Mouse (Mus musculus): ENCODE data around the gene 1110051M20Rik. TPM values are rescaled to one million over a fixed set of nuclear protein-coding genes. Genes with fewer than 3 reads are reported as not detected.
A peak's percentile ranks its signal among the peaks of the same experiment; 100 is the strongest.

Gene 1110051M20Rik
- polyA plus RNA-seq, 1 experiment = 106 TPM

DNA sequence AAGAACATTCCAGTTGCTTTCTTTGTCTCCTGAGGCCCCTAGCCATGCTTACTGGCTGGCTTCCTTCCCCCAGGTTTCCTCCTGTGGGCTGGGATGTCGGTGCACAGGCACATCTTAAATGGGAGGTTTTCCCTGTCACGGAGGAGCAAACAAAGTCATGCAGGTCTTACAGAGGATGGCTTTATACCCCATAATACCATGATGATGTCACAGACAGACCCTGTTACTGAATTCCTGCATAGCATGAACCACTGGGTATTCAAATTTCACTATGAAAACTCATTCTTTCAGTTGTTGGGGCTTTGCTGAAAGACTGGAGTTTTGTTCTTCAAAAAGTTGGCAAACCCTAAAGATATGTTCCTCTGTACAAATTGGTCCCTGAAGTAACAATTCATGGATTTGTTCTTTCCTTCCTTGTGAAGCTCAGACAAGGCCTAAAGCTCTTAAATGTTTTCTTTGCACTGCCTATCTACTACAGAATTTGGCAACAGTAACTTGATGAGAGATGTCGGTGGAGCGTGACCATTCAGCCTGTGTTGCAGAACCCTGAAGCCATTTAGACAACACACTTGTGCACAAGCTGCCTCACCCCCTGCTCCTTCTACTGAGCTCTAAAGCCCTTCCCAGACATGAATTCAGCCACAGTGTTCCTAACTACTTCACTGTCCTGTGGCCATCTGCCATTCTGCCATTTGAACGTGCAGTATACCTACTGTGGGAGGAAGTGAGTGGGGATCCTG is 57.8 kb downstream of the 1110051M20Rik start:
- DNase-seq = peak in 1 of 2 experiments; percentile 16
- Histone ChIP-seq H3K4me3 (replicated peaks; ENCODE audit: insufficient read depth, low read depth, low read length) (no peak overlapping the region), H3K27me3 (ENCODE audit: control insufficient read depth, insufficient read depth, low read length) (no peaks in the 10 kb centered on the region), H3K4me1 (ENCODE audit: control insufficient read depth, insufficient read depth, low read length) (peaks cover 8% of the 10 kb centered on the region; the same call in 1 of the 2 replicates), H3K27ac (ENCODE audit: insufficient read depth, low read length) (no peak overlapping the region)
- 44% methylated on average over 5 of the region's 5 CpGs for WGBS
- no peak for TF ChIP-seq CTCF (IDR thresholded peaks at IDR 0.05; ENCODE audit: borderline replicate concordance, insufficient read depth, low read depth, low read length)
- no peak for TF ChIP-seq POLR2A (IDR thresholded peaks at IDR 0.05; ENCODE audit: borderline replicate concordance, insufficient read depth, low read length)

DNA sequence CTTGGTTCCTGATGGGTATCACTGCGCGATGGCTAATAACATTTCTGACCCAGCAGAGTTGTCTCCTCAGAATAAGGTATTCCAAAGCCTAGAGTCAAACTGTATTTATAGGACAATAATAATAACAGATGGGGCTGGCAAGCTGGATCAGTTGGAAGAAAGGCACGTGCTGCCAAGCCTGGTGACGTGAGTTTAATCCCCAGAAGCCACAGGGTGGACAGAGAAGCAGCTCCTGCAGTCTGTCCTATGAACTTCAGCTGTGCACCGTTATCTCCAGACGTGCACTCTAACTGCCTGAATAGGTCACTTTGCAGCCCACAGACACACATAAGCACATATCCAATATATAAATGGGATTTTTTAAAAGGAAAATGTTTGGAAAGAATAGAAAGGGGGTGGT is 61.2 kb downstream of the 1110051M20Rik start:
- peak; percentile 42 to 72 for DNase-seq
- 21% methylated on average over 6 of the region's 6 CpGs for WGBS
- H3K27ac ChIP-seq (ENCODE audit: insufficient read depth, low read length) = no peak overlapping the region
- H3K27me3 ChIP-seq (ENCODE audit: control insufficient read depth, insufficient read depth, low read length) = no peaks in the 10 kb centered on the region
- no peak for TF ChIP-seq POLR2A (IDR thresholded peaks at IDR 0.05; ENCODE audit: borderline replicate concordance, insufficient read depth, low read length)
- no peak for TF ChIP-seq CTCF (IDR thresholded peaks at IDR 0.05; ENCODE audit: borderline replicate concordance, insufficient read depth, low read depth, low read length)
- H3K4me1 ChIP-seq (ENCODE audit: control insufficient read depth, insufficient read depth, low read length) = peaks cover 8% of the 10 kb centered on the region; the same call in 1 of the 2 replicates
- no peak overlapping the region for H3K4me3 ChIP-seq (replicated peaks; ENCODE audit: insufficient read depth, low read depth, low read length)

DNA sequence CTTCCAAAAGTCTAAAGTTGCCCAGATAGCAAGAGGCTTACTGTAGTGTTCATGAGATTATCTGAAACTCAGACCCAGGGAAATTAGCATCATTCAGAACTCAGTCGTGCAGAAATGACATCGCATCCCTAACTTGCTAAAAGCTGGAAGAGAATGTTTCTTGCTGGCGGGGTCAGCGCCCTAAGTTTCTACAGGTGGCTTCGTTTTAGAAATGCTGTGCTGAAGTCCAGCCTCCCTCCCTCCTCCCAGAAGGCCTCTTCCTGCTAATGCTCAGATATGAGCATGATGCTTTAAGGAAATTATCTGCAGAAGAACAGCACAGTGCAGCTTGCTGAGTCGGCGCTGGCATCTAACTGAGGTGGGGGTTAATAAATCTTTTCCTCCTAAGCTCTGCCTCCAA is 67.5 kb downstream of the 1110051M20Rik start:
- no peak for TF ChIP-seq CTCF (IDR thresholded peaks at IDR 0.05; ENCODE audit: borderline replicate concordance, insufficient read depth, low read depth, low read length)
- TF ChIP-seq POLR2A (IDR thresholded peaks at IDR 0.05; ENCODE audit: borderline replicate concordance, insufficient read depth, low read length) = no peak
- Histone ChIP-seq H3K4me1 (ENCODE audit: control insufficient read depth, insufficient read depth, low read length) (no peaks in the 10 kb centered on the region), H3K27me3 (ENCODE audit: control insufficient read depth, insufficient read depth, low read length) (no peaks in the 10 kb centered on the region), H3K4me3 (replicated peaks; ENCODE audit: insufficient read depth, low read depth, low read length) (no peak overlapping the region), H3K27ac (ENCODE audit: insufficient read depth, low read length) (no peak overlapping the region)
- DNase-seq = no peak
- WGBS = 61% methylated on average over 7 of the region's 7 CpGs

DNA sequence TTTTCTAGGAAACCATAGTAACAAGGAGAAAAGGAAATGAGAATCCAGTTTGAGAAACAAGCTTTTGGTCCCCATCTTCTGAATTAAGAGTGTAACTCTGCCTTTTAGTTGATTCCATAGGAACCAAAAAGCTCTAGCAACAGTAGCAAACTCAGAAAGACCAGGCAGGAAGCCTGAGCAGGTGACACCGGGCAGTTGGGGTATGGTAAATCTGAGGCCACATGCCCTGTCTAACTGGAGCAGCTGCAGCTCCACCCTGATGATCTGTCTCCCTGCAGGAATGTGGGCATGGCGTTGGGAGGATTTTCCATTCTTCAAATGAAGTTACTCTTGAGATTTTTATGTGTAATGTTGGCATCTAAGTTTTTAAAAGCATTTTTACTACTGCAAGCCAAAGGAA is 74.2 kb downstream of the 1110051M20Rik start:
- no peak for TF ChIP-seq CTCF (IDR thresholded peaks at IDR 0.05; ENCODE audit: borderline replicate concordance, insufficient read depth, low read depth, low read length)
- TF ChIP-seq POLR2A (IDR thresholded peaks at IDR 0.05; ENCODE audit: borderline replicate concordance, insufficient read depth, low read length) = no peak
- WGBS = 79% methylated on average over 2 of the region's 2 CpGs
- H3K27me3 ChIP-seq (ENCODE audit: control insufficient read depth, insufficient read depth, low read length) = no peaks in the 10 kb centered on the region
- H3K4me1 ChIP-seq (ENCODE audit: control insufficient read depth, insufficient read depth, low read length) = no peaks in the 10 kb centered on the region
- H3K4me3 ChIP-seq (replicated peaks; ENCODE audit: insufficient read depth, low read depth, low read length) = no peak overlapping the region
- no peak overlapping the region for H3K27ac ChIP-seq (ENCODE audit: insufficient read depth, low read length)
- no peak for DNase-seq

DNA sequence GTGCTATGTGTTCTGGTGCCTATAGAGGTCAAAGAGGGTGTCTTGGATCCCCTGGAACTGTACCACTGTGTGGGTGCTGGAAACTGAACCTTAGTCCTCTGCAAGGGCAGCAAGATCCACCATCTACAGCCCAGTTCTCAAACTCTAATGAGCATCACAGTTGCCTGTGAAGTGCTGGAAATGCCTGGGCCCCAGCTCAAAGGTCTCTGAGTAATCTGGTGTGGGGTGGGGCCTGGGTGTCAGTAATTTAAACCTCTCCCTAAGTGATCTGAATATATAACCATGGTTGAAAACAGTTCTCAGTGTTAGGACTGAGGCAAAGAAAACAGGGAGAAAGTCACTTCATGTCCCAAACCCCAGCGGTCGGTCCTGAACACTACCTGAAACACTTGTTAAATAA is 81.2 kb downstream of the 1110051M20Rik start:
- H3K4me3 ChIP-seq (replicated peaks; ENCODE audit: insufficient read depth, low read depth, low read length) = no peak overlapping the region
- H3K4me1 ChIP-seq (ENCODE audit: control insufficient read depth, insufficient read depth, low read length) = no peaks in the 10 kb centered on the region
- WGBS = 98% methylated on average over 2 of the region's 2 CpGs
- no peak for DNase-seq
- no peak for TF ChIP-seq CTCF (IDR thresholded peaks at IDR 0.05; ENCODE audit: borderline replicate concordance, insufficient read depth, low read depth, low read length)
- TF ChIP-seq POLR2A (IDR thresholded peaks at IDR 0.05; ENCODE audit: borderline replicate concordance, insufficient read depth, low read length) = no peak
- H3K27ac ChIP-seq (ENCODE audit: insufficient read depth, low read length) = no peak overlapping the region
- H3K27me3 ChIP-seq (ENCODE audit: control insufficient read depth, insufficient read depth, low read length) = no peaks in the 10 kb centered on the region

DNA sequence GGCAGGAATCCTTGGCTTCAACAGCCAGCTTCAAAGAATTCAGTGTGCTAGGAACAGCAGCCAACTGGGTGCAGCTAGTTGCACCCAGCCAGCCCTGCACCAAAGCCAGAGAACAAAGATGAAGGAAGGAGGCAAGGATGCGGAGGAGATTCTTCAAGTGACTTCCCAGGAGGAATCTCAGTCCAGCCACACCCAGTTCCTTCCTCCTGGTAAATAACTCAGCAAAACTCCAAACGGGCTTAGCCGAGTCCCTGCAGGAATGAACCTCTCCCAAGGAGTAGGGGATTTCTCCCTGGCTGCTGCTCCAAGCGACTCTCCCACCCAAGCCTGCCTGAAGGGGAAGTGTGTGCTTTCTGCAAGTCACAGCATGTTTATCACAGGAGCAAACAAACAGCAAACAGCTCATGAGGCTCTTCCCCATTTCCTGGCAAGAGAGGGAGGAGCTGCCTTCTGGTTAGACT is 83.4 kb downstream of the 1110051M20Rik start:
- DNase-seq = no peak
- 44% methylated on average over 4 of the region's 4 CpGs for WGBS

DNA sequence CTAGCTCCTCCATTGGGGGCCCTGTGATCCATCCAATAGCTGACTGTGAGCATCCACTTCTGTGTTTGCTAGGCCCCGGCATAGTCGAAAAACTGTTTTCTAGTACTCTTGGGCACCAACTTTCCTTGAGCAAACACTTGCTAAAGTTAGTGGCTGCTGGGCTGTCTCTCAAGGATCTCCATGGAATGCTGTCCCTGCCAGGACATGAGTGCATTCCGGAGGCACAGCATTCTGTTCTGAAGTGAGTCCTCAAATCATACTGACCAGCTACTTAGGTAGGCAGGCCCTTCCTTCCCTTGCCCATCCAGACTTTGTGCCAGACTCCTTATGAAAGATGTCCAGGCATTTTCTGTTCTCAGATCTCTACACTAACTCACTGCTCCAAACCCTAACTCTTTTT is 88.7 kb downstream of the 1110051M20Rik start:
- 97% methylated on average over 3 of the region's 3 CpGs for WGBS
- H3K27me3 ChIP-seq (ENCODE audit: control insufficient read depth, insufficient read depth, low read length) = no peaks in the 10 kb centered on the region
- no peak for TF ChIP-seq CTCF (IDR thresholded peaks at IDR 0.05; ENCODE audit: borderline replicate concordance, insufficient read depth, low read depth, low read length)
- TF ChIP-seq POLR2A (IDR thresholded peaks at IDR 0.05; ENCODE audit: borderline replicate concordance, insufficient read depth, low read length) = no peak
- H3K4me3 ChIP-seq (replicated peaks; ENCODE audit: insufficient read depth, low read depth, low read length) = no peak overlapping the region
- H3K27ac ChIP-seq (ENCODE audit: insufficient read depth, low read length) = no peak overlapping the region
- no peak for DNase-seq
- H3K4me1 ChIP-seq (ENCODE audit: control insufficient read depth, insufficient read depth, low read length) = no peaks in the 10 kb centered on the region

More for the DNA sequence above, 83.4 kb downstream of the 1110051M20Rik start:
- Histone ChIP-seq H3K4me1 (ENCODE audit: control insufficient read depth, insufficient read depth, low read length) (no peaks in the 10 kb centered on the region), H3K27ac (ENCODE audit: insufficient read depth, low read length) (no peak overlapping the region), H3K4me3 (replicated peaks; ENCODE audit: insufficient read depth, low read depth, low read length) (no peak overlapping the region), H3K27me3 (ENCODE audit: control insufficient read depth, insufficient read depth, low read length) (no peaks in the 10 kb centered on the region)
- TF ChIP-seq CTCF (IDR thresholded peaks at IDR 0.05; ENCODE audit: borderline replicate concordance, insufficient read depth, low read depth, low read length) = no peak
- no peak for TF ChIP-seq POLR2A (IDR thresholded peaks at IDR 0.05; ENCODE audit: borderline replicate concordance, insufficient read depth, low read length)

All from cerebellum, adult 2 months (tissue).